Mouse (Mus musculus) bone marrow, adult 2 months (tissue): ENCODE measurements around the gene Zscan5b.

Experiments used
- CTCF ChIP-seq: fragments of 200-500 bp; IDR thresholded peaks from 2 replicates; pipeline ENCODE4 v1.5.1; 2011; ENCODE audit warnings: low read length, control low read depth; ENCODE audit not compliant: control insufficient read depth, insufficient read depth
- POLR2A ChIP-seq: fragments of 200-500 bp; IDR thresholded peaks from 2 replicates; pipeline ENCODE4 v1.6.1; 2011; ENCODE audit warnings: low read depth, mild to moderate bottlenecking, control low read depth, low read length, borderline replicate concordance; ENCODE audit not compliant: control insufficient read depth

DNA sequence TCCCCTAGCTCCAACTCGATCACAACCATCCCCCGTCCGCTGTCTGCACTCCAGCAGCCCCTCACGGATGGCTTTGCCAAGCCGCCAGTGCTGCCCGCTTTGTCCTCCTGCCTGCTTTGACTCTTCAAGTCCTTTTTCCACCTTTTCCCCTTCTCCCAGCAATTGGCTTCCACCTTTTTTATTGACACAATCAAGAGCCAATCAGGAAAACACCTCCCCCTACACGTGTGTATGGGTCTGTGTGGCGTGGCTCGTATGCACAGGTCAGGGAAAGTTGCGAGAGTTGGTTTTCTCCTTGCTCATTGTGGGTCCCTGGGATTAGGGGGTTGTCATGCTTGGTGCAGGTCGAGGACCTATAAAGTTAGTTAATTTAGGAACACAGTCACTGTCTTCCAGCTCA, 17.7 kb downstream of the Zscan5b start:
- TF ChIP-seq CTCF (no peak), POLR2A (no peak)
